16 mouse cellular contexts compared by ENCODE assay signal in genomic region chr11:8763448-8763847, GRCm38 (mm10).
DNase-seq lines count a peak whose midpoint lies in the region; ATAC-seq and TF ChIP-seq lines count a peak whose summit lies in the region.
"Had no signal": no experiment of that assay in that cellular context is flagged by ENCODE, and none has a peak within 500 bp of the region (broad histone marks: within the 10 kb centered on the region; RNA-seq: fewer than 3 reads in every experiment).

No protein-coding gene starts in this region.

- no peaks in the 10 kb centered on the region for H3K9me3 ChIP-seq in kidney, embryonic 16.5 days (ENCODE audit: low read length)
- H3K9me3 ChIP-seq in embryonic facial prominence, embryonic 10.5 days: no peaks in the 10 kb centered on the region
- H3K9me3 ChIP-seq in stomach, postnatal 0 days (ENCODE audit: control insufficient read depth, low read length): no peaks in the 10 kb centered on the region
- H3K9me3 ChIP-seq: forebrain, embryonic 10.5 days; heart, embryonic 13.5 days; liver, embryonic 12.5 days had no signal

- H3K4me3 ChIP-seq in kidney, embryonic 16.5 days (ENCODE audit: low read length): no peak overlapping the region
- no peak overlapping the region for H3K4me3 ChIP-seq in embryonic facial prominence, embryonic 10.5 days
- H3K4me3 ChIP-seq in olfactory bulb, adult 2 months (ENCODE audit: insufficient read depth, low read depth, low read length): no peak overlapping the region
- H3K4me3 ChIP-seq in stomach, postnatal 0 days (ENCODE audit: low read depth, low read length): no peak overlapping the region
- H3K4me3 ChIP-seq: forebrain, embryonic 10.5 days; heart, embryonic 13.5 days; liver, embryonic 12.5 days had no signal

- peak overlapping the region; percentile 51 for H3K27ac ChIP-seq in kidney, embryonic 16.5 days (ENCODE audit: low read length)
- no peak overlapping the region for H3K27ac ChIP-seq in embryonic facial prominence, embryonic 10.5 days (replicated peaks)
- H3K27ac ChIP-seq in olfactory bulb, adult 2 months (ENCODE audit: insufficient read depth, low read depth, low read length): peak overlapping the region; percentile 57
- H3K27ac ChIP-seq in stomach, postnatal 0 days (replicated peaks): no peak overlapping the region
- H3K27ac ChIP-seq: forebrain, embryonic 10.5 days; heart, embryonic 13.5 days; liver, embryonic 12.5 days had no signal

- ATAC-seq in kidney, embryonic 16.5 days (ENCODE audit: low FRiP score, low TSS enrichment): peak; percentile 57; the same call in 1 of the 2 replicates
- no peak for ATAC-seq in stomach, postnatal 0 days (ENCODE audit: low FRiP score, low TSS enrichment)
- ATAC-seq: liver, embryonic 12.5 days; lung, postnatal 0 days had no signal

- 59% methylated on average over 7 of the region's 7 CpGs for WGBS in kidney, embryonic 16.5 days
- 56% methylated on average over 7 of the region's 7 CpGs for WGBS in embryonic facial prominence, embryonic 10.5 days
- WGBS in olfactory bulb, adult 2 months: 58% methylated on average over 7 of the region's 7 CpGs
- WGBS in stomach, postnatal 0 days: 51% methylated on average over 7 of the region's 7 CpGs

- no peak overlapping the region for H3K9ac ChIP-seq in kidney, embryonic 16.5 days (replicated peaks; ENCODE audit: low read length)
- H3K9ac ChIP-seq in stomach, postnatal 0 days (ENCODE audit: low read length): no peak overlapping the region
- H3K9ac ChIP-seq: heart, embryonic 13.5 days; liver, embryonic 12.5 days had no signal

- DNase-seq in kidney, postnatal 25 days: no peak
- peak; percentile 16 for DNase-seq in embryonic facial prominence, embryonic 10.5 days (ENCODE audit: low spot score)
- DNase-seq in kidney, postnatal 14 days: peak; percentile 34
- DNase-seq in stomach, postnatal 0 days (ENCODE audit: low spot score): no peak
- no peak for DNase-seq in cerebellum, postnatal 14 days
- DNase-seq: adrenal gland, adult 8-10 months; cerebellum, adult 18-20 months; heart, postnatal 4 days; right cerebral cortex, postnatal 14 days; thymus, postnatal 4 days had no signal

- H3K27me3 ChIP-seq in kidney, embryonic 16.5 days (ENCODE audit: insufficient read depth, low read length): no peaks in the 10 kb centered on the region
- H3K27me3 ChIP-seq in embryonic facial prominence, embryonic 10.5 days (replicated peaks; ENCODE audit: low read depth, poor library complexity, severe bottlenecking): no peaks in the 10 kb centered on the region
- no peaks in the 10 kb centered on the region for H3K27me3 ChIP-seq in stomach, postnatal 0 days (ENCODE audit: control insufficient read depth, insufficient read depth, low read length)
- H3K27me3 ChIP-seq: heart, embryonic 13.5 days; liver, embryonic 12.5 days had no signal

- H3K4me2 ChIP-seq in kidney, embryonic 16.5 days (replicated peaks; ENCODE audit: low read depth, low read length): no peak overlapping the region
- no peak overlapping the region for H3K4me2 ChIP-seq in stomach, postnatal 0 days (replicated peaks; ENCODE audit: low read depth)
- H3K4me2 ChIP-seq: heart, embryonic 13.5 days; liver, embryonic 12.5 days had no signal

- H3K36me3 ChIP-seq in kidney, embryonic 16.5 days (ENCODE audit: insufficient read depth, low read length): no peaks in the 10 kb centered on the region
- no peaks in the 10 kb centered on the region for H3K36me3 ChIP-seq in embryonic facial prominence, embryonic 10.5 days (replicated peaks)
- H3K36me3 ChIP-seq in stomach, postnatal 0 days (ENCODE audit: control insufficient read depth, insufficient read depth, low read length): no peaks in the 10 kb centered on the region
- H3K36me3 ChIP-seq: forebrain, embryonic 10.5 days; heart, embryonic 13.5 days; liver, embryonic 12.5 days had no signal

- H3K4me1 ChIP-seq in kidney, embryonic 16.5 days (ENCODE audit: insufficient read depth, low read length): peaks cover 19% of the 10 kb centered on the region
- H3K4me1 ChIP-seq in embryonic facial prominence, embryonic 10.5 days: peaks cover 7% of the 10 kb centered on the region
- H3K4me1 ChIP-seq in olfactory bulb, adult 2 months (ENCODE audit: control insufficient read depth, insufficient read depth, low read length): peaks cover 2% of the 10 kb centered on the region; the same call in 1 of the 2 replicates
- no peaks in the 10 kb centered on the region for H3K4me1 ChIP-seq in stomach, postnatal 0 days (replicated peaks; ENCODE audit: control insufficient read depth, insufficient read depth)
- H3K4me1 ChIP-seq: heart, embryonic 13.5 days; liver, embryonic 12.5 days had no signal

- no peak for TF ChIP-seq POLR2A in olfactory bulb, adult 2 months (IDR thresholded peaks at IDR 0.05; ENCODE audit: insufficient read depth, low read depth, low read length)

- no peak for TF ChIP-seq EP300 in stomach, postnatal 0 days (optimal IDR thresholded peaks at IDR 0.05)

- no peak for TF ChIP-seq CTCF in olfactory bulb, adult 2 months (IDR thresholded peaks at IDR 0.05; ENCODE audit: insufficient read depth, low read depth, low read length)
- no peak for TF ChIP-seq CTCF in stomach, postnatal 0 days (IDR thresholded peaks at IDR 0.05; ENCODE audit: low read depth)

Comparison
In these comparisons a context has a peak if more than half of its experiments do, and no peak if none do; other contexts are left out.
1. DNase-seq: peak in embryonic facial prominence, embryonic 10.5 days (single experiment) and kidney, postnatal 14 days (single experiment); none in kidney, postnatal 25 days (0 of 2), stomach, postnatal 0 days (single experiment) and cerebellum, postnatal 14 days (0 of 2).
2. H3K27ac ChIP-seq: peak in kidney, embryonic 16.5 days (single experiment) and olfactory bulb, adult 2 months (single experiment); none in embryonic facial prominence, embryonic 10.5 days (single experiment) and stomach, postnatal 0 days (single experiment).